Mouse (Mus musculus): Measurements from ENCODE around the gene Ogt. TPM values are rescaled to one million over a fixed set of nuclear protein-coding genes. Genes with fewer than 3 reads are reported as not detected.

The Ogt gene
- total RNA-seq, 2 experiments from 2014 or later: 211 to 228 TPM

Other genes with a start within 250 kb of the Ogt start
- 100 to 1,000 TPM; 195 to 217 TPM for gene Zmym3, start 219.2 kb upstream of the Ogt start, total RNA-seq (2021)
- gene Nono, start 210.7 kb upstream of the Ogt start, total RNA-seq (2021): 100 to 1,000 TPM; 236 to 271 TPM
- gene Itgb1bp2, start 191.0 kb upstream of the Ogt start, total RNA-seq (2021): 1 to 10 TPM; 4.0 to 4.6 TPM
- 10 to 100 TPM; 51.3 to 55.8 TPM for gene Taf1, start 107.3 kb upstream of the Ogt start, total RNA-seq (2021)
- gene Cxcr3, start 94.2 kb downstream of the Ogt start, total RNA-seq (2021): not detected
- under 1 TPM in 1 of 2 experiments, not detected in 1; 0.28 TPM for gene Gm4779, start 154.4 kb downstream of the Ogt start, total RNA-seq (2021)
- gene 8030474K03Rik, start 154.6 kb downstream of the Ogt start, total RNA-seq (2021): under 1 TPM in 1 of 2 experiments, not detected in 1; 0.34 TPM
- 10 to 100 TPM in 1 of 2 experiments, 1 to 10 TPM in 1; 9.8 to 11.3 TPM for gene Nhsl2, start 209.3 kb downstream of the Ogt start, total RNA-seq (2021)